8 mouse cellular contexts compared by ENCODE assay signal in the genomic region with DNA sequence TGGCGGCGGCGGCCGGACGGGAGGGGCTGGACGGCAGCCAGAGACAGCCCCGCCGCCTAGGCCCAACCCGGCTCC. TPM values are rescaled to one million over a fixed set of nuclear protein-coding genes. Genes with fewer than 3 reads are reported as not detected.
DNase-seq lines count a peak whose midpoint lies in the region; ATAC-seq and TF ChIP-seq lines count a peak whose summit lies in the region.

Setd3 (minus strand) TSS at position 69 of the 75 bp plus-strand sequence.

- 2% methylated on average over 9 of the region's 9 CpGs for WGBS in kidney, adult 2 months
- 0% methylated on average over 7 of the region's 9 CpGs for WGBS in intestine, embryonic 14.5 days

- no peaks in the 10 kb centered on the region for H3K27me3 ChIP-seq in kidney, adult 2 months (replicated peaks; ENCODE audit: control insufficient read depth, insufficient read depth, low read length)
- no peaks in the 10 kb centered on the region for H3K27me3 ChIP-seq in intestine, embryonic 14.5 days (replicated peaks; ENCODE audit: control insufficient read depth, insufficient read depth, low read length)

- no peak for DNase-seq in kidney, adult 2 months
- DNase-seq in kidney, postnatal 10 days, result no peak
- no peak for DNase-seq in adrenal gland, postnatal 14 days
- DNase-seq in gastrocnemius, postnatal 10 days, result no peak
- no peak for DNase-seq in intestine, embryonic 14.5 days (ENCODE audit: low spot score)
- no peak for DNase-seq in natural killer cell, adult 2 months (ENCODE audit: low spot score in 2 of 2)
- no peak for DNase-seq in cerebellum, postnatal 14 days

- TF ChIP-seq POLR2A in kidney, adult 2 months (IDR thresholded peaks at IDR 0.05; ENCODE audit: low read depth, low read length), result no peak

- no peaks in the 10 kb centered on the region for H3K36me3 ChIP-seq in kidney, adult 2 months (ENCODE audit: control insufficient read depth, insufficient read depth, low read length)
- H3K36me3 ChIP-seq in intestine, embryonic 14.5 days (ENCODE audit: control insufficient read depth, insufficient read depth, low read length), result peaks cover 26% of the 10 kb centered on the region

- H3K4me1 ChIP-seq in kidney, adult 2 months (ENCODE audit: control insufficient read depth, insufficient read depth, low read length), result peaks cover 18% of the 10 kb centered on the region
- peaks cover 24% of the 10 kb centered on the region for H3K4me1 ChIP-seq in intestine, embryonic 14.5 days (replicated peaks; ENCODE audit: control insufficient read depth, insufficient read depth, low read length)

- peak within 1 kb of the TSS; percentile 94 for H3K4me3 ChIP-seq in kidney, adult 2 months (ENCODE audit: insufficient read depth, low read depth, low read length)
- H3K4me3 ChIP-seq in intestine, embryonic 14.5 days (ENCODE audit: low read depth, low read length), result peak within 1 kb of the TSS; percentile 67

- ATAC-seq in intestine, embryonic 14.5 days (replicated peaks; ENCODE audit: low FRiP score, low TSS enrichment, low read depth), result no peak
- ATAC-seq in megakaryocyte progenitor cell, adult 5-6 weeks (replicated peaks; ENCODE audit: poor library complexity), result no peak

- H3K9me3 ChIP-seq in intestine, embryonic 14.5 days (ENCODE audit: control insufficient read depth, low read length), result no peaks in the 10 kb centered on the region

- H3K4me2 ChIP-seq in intestine, embryonic 14.5 days (ENCODE audit: low read length), result peak within 1 kb of the TSS; percentile 97

- no peak for TF ChIP-seq CTCF in kidney, adult 2 months (conservative IDR thresholded peaks at IDR 0.05; ENCODE audit: insufficient read depth, insufficient read length, low read depth, low read length)

- H3K9ac ChIP-seq in intestine, embryonic 14.5 days (ENCODE audit: low read length), result peak within 1 kb of the TSS; percentile 92

- H3K27ac ChIP-seq in kidney, adult 2 months (ENCODE audit: insufficient read depth, low read depth, low read length), result peak within 1 kb of the TSS; percentile 96
- peak within 1 kb of the TSS; percentile 90 for H3K27ac ChIP-seq in intestine, embryonic 14.5 days (ENCODE audit: low read depth)

RNA-seq across cellular contexts. Expression of gene Setd3, which starts in this region (rescaled TPM):
- polyA plus RNA-seq in kidney, adult 2 months (2012; rRNA removed), result 32.5 and 38.5 TPM in 2 replicates
- 92.3 and 93.2 TPM in 2 replicates for total RNA-seq in adrenal gland, postnatal 14 days (2021)
- total RNA-seq in gastrocnemius, postnatal 10 days (2021), result 10 to 100 TPM; 82.7 to 91.8 TPM
- polyA plus RNA-seq in intestine, embryonic 14.5 days (2014; fragmentation: Nextera tagmentation; extraction: Ambion mirVana), result 75.9 and 83.6 TPM in 2 replicates
- 44.5 and 46.6 TPM in 2 replicates for total RNA-seq in megakaryocyte progenitor cell, adult 5-6 weeks (2015)
- 78.3 and 87.6 TPM in 2 replicates for total RNA-seq in megakaryocyte progenitor cell, adult 5-6 weeks (2017)
